Mouse (Mus musculus) limb, embryonic 12.5 days (tissue): ENCODE results near the gene Itgb3. TPM values are rescaled to one million over a fixed set of nuclear protein-coding genes. Genes with fewer than 3 reads are reported as not detected.

Experiments
- ATAC-seq: fragments of 200-750 bp; cut with Nextera tagmentation; 2 replicates; pipeline ENCODE4 v1.8.0; 2017; ENCODE audit warnings: low read depth, moderate TSS enrichment; ENCODE audit not compliant: insufficient number of reproducible peaks, insufficient read depth, low FRiP score, low TSS enrichment
- H3K27ac ChIP-seq: fragments of 300-500 bp; sonication (generic); 2 replicates; pipeline ENCODE4 v1.5.1; 2016; ENCODE audit warnings: mild to moderate bottlenecking, moderate library complexity
- H3K27me3 ChIP-seq: fragments of 300-500 bp; sonication (generic); 2 replicates; pipeline ENCODE4 v1.6.1; 2016; ENCODE audit warnings: mild to moderate bottlenecking, moderate library complexity
- H3K36me3 ChIP-seq: fragments of 300-500 bp; sonication (generic); 2 replicates; pipeline ENCODE4 v1.6.1; 2016; ENCODE audit warnings: mild to moderate bottlenecking, moderate library complexity
- H3K4me1 ChIP-seq: fragments of 300-500 bp; sonication (generic); replicated peaks from 2 replicates; pipeline ENCODE4 v1.6.1; 2016
- H3K4me2 ChIP-seq: fragments of 300-500 bp; sonication (generic); 2 replicates; pipeline ENCODE4 v1.6.1; 2016; ENCODE audit warnings: mild to moderate bottlenecking, moderate library complexity
- H3K4me3 ChIP-seq: fragments of 300-500 bp; sonication (generic); replicated peaks from 2 replicates; pipeline ENCODE4 v1.5.1; 2016; ENCODE audit warnings: mild to moderate bottlenecking
- H3K9ac ChIP-seq: fragments of 300-500 bp; sonication (generic); replicated peaks from 2 replicates; pipeline ENCODE4 v1.6.1; 2016; ENCODE audit warnings: mild to moderate bottlenecking, moderate library complexity
- H3K9me3 ChIP-seq: fragments of 300-500 bp; sonication (generic); 2 replicates; pipeline ENCODE4 v1.6.1; 2016; ENCODE audit warnings: mild to moderate bottlenecking, moderate library complexity
- WGBS: fragments of 180-500 bp; shearing (Covaris S2); methylation state at CpG from one replicate; pipeline ENCODE4 v1.1.7; 2016; 5-methylcytosine and 5-hydroxymethylcytosine counted together
- polyA plus RNA-seq: library from polyadenylated mRNA; unstranded; fragments of >200 nt; fragmentation: Nextera tagmentation; extraction: Ambion mirVana; gene quantifications from 2 replicates; pipeline ENCODE4 v1.2.1, GENCODE M21; 2016

The Itgb3 gene
- polyA plus RNA-seq, 1 experiment from 2014 or later = 2.9 TPM

DNA sequence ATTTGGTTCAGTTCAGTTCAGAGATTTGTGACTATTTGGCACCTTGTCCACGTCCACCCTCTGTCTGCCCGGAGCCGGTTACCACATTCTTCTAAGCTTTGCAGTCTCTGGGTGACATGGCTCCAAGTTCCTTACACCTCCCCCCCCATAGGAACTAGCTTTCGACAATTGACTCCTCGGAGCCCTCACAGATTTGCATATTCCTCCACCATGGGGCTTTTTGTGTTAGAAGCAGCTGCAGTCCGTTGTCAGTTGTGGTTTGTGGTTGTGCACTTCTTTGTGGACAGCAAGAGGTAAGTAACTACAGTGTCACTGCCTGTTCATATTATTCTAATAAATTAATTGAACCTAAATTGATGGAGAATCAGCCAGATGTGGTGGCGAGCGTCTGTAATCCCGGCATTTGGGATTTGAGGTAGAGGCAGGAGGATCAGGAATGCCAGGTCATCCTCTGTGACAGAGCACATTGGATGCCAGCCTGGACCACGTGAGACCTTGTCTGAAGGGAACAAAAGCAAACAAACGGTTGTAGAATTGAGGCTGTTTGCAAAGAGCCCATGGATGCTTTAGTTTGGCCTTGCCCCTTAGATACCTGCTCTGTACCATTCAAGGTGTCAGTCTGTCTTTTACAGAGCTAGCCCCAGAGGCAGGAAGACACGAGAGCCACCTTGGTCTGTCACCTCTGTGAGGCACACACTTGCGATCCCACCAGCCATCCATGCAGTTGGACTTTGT, 25.0 kb upstream of the Itgb3 start:
- H3K36me3 ChIP-seq = no peaks in the 10 kb centered on the region
- no peak overlapping the region for H3K9ac ChIP-seq

DNA sequence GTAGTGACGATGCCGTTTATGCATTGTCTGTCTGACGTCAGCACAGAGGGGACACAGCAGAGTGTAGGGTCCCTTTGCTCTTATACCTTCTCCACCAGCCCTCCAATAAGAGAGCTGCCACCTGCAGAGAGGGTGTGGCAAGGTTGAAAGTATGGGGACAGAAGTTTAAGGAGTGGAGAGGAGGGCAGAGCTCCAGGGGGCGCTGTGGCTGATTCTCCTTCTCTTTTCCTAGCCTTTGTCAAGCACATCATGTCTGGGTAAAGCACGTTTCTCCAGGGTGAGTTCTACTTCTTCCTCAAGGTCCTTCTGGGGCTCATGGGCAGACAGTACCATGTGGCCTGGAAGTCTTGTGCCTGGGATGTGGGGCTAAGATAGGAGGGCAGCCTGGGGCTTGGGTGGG, 22.3 kb upstream of the Itgb3 start:
- ATAC-seq = no peak
- 0 out of 2 replicates have a peak, but pooled peaks cover 4% of the 10 kb centered on the region for H3K4me1 ChIP-seq
- H3K9ac ChIP-seq = no peak overlapping the region
- H3K4me3 ChIP-seq = no peak overlapping the region
- no peaks in the 10 kb centered on the region for H3K36me3 ChIP-seq
- peaks cover 15% of the 10 kb centered on the region for H3K9me3 ChIP-seq
- WGBS = 75% methylated on average over 5 of the region's 5 CpGs
- H3K27ac ChIP-seq = no peak overlapping the region
- H3K27me3 ChIP-seq = 0 out of 2 replicates have a peak, but pooled peaks cover 3% of the 10 kb centered on the region
- H3K4me2 ChIP-seq = no peak overlapping the region

More for the DNA sequence above, 25.0 kb upstream of the Itgb3 start:
- Histone ChIP-seq H3K4me3 (no peak overlapping the region), H3K4me2 (no peak overlapping the region), H3K27me3 (0 out of 2 replicates have a peak, but pooled peaks cover 3% of the 10 kb centered on the region), H3K4me1 (peaks cover 9% of the 10 kb centered on the region), H3K9me3 (peaks cover 3% of the 10 kb centered on the region; the same call in 1 of the 2 replicates), H3K27ac (no peak overlapping the region)
- 65% methylated on average over 13 of the region's 13 CpGs for WGBS
- ATAC-seq = no peak

DNA sequence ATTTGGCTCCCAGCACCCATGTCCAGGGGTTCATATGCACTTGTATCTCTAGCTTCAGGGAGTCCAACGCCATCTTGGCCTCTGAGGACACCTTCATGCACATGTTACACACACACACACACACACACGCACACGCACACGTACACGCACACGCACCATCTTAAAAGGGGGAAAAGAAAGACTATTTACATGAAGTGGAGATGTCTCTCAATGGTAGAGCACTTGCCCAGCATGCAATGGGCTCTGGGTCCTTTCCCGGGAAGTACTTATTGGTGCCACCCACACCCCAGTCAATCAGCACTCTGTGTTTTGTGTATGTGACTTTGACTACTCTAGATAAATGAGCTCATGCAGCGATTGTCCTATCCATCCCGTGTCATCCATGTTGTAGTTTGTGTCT, 19.9 kb upstream of the Itgb3 start:
- H3K4me1 ChIP-seq = no peaks in the 10 kb centered on the region
- no peak overlapping the region for H3K27ac ChIP-seq
- no peaks in the 10 kb centered on the region for H3K36me3 ChIP-seq
- 94% methylated on average over 9 of the region's 9 CpGs for WGBS
- no peak overlapping the region for H3K4me2 ChIP-seq
- 0 out of 2 replicates have a peak, but pooled peaks cover 3% of the 10 kb centered on the region for H3K27me3 ChIP-seq
- H3K9ac ChIP-seq = no peak overlapping the region
- H3K4me3 ChIP-seq = no peak overlapping the region
- no peak for ATAC-seq
- H3K9me3 ChIP-seq = peaks cover 15% of the 10 kb centered on the region

DNA sequence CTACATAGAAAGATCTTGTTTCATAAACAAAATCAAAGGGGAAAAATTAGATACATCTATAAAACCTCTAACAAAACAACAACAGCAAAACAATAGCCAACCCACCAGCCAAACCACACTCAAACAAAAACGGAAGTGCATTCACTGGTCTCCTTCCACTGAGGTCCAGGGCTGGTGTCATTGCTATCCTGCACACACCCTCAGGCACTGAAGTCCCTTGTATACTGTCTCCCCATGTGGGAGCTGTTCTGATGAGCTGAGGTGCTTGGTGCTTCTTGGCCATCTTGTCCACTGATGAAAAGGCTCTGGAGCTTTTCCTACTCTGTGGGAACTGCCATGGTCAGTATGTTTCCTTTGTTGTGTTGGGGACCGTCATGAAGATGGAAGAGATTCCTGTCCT, 19.3 kb upstream of the Itgb3 start:
- 94% methylated on average over 2 of the region's 2 CpGs for WGBS
- no peak overlapping the region for H3K4me3 ChIP-seq
- no peaks in the 10 kb centered on the region for H3K4me1 ChIP-seq
- H3K4me2 ChIP-seq = no peak overlapping the region
- no peak overlapping the region for H3K9ac ChIP-seq
- peaks cover 15% of the 10 kb centered on the region for H3K9me3 ChIP-seq
- no peaks in the 10 kb centered on the region for H3K36me3 ChIP-seq
- no peak for ATAC-seq
- H3K27ac ChIP-seq = no peak overlapping the region
- H3K27me3 ChIP-seq = 0 out of 2 replicates have a peak, but pooled peaks cover 3% of the 10 kb centered on the region

DNA sequence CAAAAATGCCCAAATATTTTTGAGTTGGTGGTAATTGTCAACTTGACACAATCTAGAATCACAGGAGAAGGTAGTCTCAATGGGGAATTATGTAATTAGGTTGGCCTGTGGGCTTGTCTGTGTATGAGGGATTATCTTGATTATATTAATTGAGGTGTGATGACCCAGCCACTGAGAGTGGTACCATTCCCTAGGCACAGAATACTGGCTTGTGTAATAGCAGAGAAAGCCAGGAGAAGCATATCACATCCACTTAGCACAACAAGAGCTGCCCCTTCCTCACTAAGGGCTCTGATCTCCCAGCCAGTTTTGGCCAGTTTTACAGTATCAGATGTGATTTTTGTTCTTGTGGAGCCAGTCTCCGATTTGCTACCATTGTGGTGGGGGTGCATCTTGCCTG, 18.2 kb upstream of the Itgb3 start:
- whole genome bisulfite sequencing = 88% methylated on average over 1 of the region's 1 CpGs
- H3K27me3 ChIP-seq = 0 out of 2 replicates have a peak, but pooled peaks cover 3% of the 10 kb centered on the region
- H3K4me2 ChIP-seq = no peak overlapping the region
- no peak overlapping the region for H3K9ac ChIP-seq
- no peak overlapping the region for H3K27ac ChIP-seq
- no peak overlapping the region for H3K4me3 ChIP-seq
- peaks cover 15% of the 10 kb centered on the region for H3K9me3 ChIP-seq
- no peaks in the 10 kb centered on the region for H3K4me1 ChIP-seq
- no peaks in the 10 kb centered on the region for H3K36me3 ChIP-seq
- no peak for ATAC-seq

DNA sequence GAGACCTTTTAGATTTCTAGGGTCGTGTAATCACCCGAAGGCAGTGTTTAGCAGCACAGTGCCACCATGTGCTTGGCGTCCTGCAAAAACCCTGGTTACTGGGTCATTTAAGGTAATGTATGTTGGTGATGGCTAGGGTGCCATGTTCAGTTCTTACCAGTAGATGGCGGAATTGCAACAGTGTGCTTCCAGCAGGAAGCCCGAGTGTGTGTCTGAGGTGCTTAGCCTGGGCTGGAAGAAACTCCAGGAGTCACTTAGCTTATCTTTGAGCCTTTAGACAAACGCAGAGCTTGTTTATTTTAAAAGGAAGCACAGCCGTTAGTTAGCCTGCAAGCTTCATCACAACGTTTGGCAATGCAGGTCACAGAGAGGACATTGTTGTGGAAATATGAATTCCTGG, 17.7 kb upstream of the Itgb3 start:
- Histone ChIP-seq H3K27ac (no peak overlapping the region), H3K4me2 (no peak overlapping the region), H3K36me3 (no peaks in the 10 kb centered on the region), H3K27me3 (no peaks in the 10 kb centered on the region), H3K9me3 (peaks cover 15% of the 10 kb centered on the region), H3K9ac (no peak overlapping the region), H3K4me1 (no peaks in the 10 kb centered on the region), H3K4me3 (no peak overlapping the region)
- WGBS = 2% methylated on average over 8 of the region's 8 CpGs
- no peak for ATAC-seq

DNA sequence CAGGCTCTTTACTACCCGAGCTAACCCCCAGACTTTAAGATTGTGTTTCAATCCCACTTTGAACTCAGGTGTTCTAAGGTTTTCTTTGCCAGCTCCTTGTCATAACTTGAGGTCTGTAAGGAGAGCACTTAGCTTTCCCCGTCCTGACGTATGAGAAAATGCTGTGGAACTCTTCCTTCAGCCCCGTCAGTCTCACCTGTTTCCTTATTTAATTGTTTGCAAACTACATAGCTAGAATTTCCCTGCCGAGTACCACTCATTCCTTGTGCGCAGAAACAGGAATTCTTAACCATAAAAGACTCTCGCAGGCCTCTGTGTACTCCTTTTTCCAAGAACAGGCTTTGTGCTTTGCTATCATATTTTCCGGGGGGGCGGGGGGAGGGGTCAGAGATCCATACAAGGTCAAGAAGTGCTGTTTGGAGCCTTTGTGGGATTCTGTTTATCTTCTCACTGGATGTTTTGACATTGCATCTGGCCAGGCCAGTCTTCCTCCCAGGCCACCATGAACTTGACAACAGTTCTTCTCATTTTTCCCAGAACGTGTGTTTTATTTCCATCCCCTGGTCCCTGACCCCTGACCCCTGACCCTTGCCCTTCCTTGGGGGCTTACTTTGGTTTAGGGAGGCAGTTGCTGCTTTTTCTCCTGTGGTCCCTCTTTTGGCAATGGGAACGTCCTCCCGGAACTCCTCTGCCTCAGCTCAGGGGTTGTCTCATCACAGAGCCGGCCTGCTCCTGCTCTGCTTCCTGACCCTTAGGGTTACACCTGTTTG, 15.5 kb upstream of the Itgb3 start:
- no peak overlapping the region for H3K27ac ChIP-seq
- no peaks in the 10 kb centered on the region for H3K36me3 ChIP-seq
- H3K9ac ChIP-seq = no peak overlapping the region
- no peaks in the 10 kb centered on the region for H3K4me1 ChIP-seq
- peaks cover 15% of the 10 kb centered on the region for H3K9me3 ChIP-seq
- H3K4me2 ChIP-seq = no peak overlapping the region
- WGBS = 69% methylated on average over 13 of the region's 13 CpGs
- no peak for ATAC-seq
- H3K4me3 ChIP-seq = no peak overlapping the region
- H3K27me3 ChIP-seq = no peaks in the 10 kb centered on the region

DNA sequence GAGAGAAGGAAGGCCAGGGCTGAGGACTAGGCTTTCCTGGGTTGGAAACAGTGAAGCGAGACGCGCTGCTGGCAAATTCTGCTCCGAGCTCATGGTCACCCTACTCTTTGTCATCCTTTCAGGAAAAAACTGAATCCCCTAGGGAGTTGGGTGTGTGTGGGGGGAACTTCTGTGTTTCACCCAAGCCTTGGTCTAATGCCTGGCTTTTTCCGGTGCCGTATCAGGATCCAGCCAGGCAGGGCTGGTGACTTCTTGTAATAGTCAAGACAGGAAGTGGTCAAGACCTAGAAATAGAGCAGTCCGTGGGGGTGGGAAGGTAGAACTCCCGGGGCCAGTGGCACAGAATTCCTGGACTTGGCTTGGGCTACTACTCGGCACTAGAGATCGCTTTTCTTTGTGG, 11.4 kb upstream of the Itgb3 start:
- Histone ChIP-seq H3K4me2 (no peak overlapping the region), H3K27ac (no peak overlapping the region), H3K9ac (no peak overlapping the region), H3K27me3 (no peaks in the 10 kb centered on the region; the same call in 1 of the 2 replicates), H3K36me3 (no peaks in the 10 kb centered on the region), H3K4me1 (no peaks in the 10 kb centered on the region), H3K4me3 (no peak overlapping the region), H3K9me3 (no peaks in the 10 kb centered on the region)
- WGBS = 89% methylated on average over 10 of the region's 10 CpGs
- ATAC-seq = no peak

DNA sequence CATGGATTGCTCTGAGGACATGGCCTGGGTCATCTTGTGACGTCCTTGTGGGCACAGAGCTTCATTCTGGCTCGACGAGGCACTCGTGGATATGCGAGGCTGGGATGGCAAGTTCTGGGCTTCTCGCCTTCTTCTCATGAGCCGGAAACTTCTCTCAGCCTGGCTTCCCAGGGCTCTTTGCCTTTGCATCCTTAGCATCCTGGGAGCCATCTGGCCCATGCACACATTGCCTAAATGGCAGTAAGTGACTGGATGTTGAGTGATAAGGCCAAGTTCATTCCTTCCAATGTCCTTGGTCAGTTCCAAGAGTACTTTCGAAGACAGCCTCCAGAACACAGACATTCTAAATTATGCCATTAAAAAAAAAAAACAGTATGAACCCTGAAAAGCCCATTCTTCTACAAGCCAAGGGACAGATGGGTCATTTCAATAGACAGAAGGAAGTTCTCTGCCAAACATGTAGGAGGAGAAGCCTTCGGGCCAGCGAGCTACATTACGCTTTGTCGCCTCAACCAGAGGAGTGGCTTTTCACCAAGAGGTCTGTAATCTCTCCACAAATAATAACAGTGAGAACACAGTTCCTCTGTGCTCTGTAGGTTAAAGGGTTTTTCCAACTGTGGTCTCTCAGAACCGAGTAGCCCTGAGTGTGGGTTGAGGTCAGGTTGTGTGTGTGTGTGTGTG, 8.4 kb upstream of the Itgb3 start:
- ATAC-seq = no peak
- Histone ChIP-seq H3K27me3 (peaks cover 2% of the 10 kb centered on the region), H3K9me3 (no peaks in the 10 kb centered on the region), H3K4me3 (no peak overlapping the region), H3K27ac (no peak overlapping the region), H3K4me1 (no peaks in the 10 kb centered on the region), H3K9ac (no peak overlapping the region), H3K4me2 (no peak overlapping the region), H3K36me3 (no peaks in the 10 kb centered on the region)
- WGBS = 90% methylated on average over 13 of the region's 13 CpGs

DNA sequence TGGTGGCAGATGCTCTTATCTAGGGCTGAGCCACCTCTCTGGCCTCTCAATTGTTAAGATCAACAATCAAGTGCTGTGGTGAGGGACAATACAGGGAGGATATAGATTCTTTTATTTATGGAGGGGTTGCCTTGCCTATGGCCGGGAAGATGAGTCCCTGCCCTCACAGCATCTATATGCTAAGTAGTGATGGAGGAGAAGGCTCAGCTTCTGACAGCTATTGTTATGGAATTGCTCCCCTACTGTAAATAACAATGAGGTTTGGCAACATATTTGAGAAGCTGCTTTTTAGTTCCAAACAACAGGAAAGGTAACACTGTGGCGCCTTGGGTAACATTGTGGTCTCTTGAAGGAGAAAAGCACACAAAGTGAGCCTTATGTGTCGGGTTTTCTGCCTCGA, 7.1 kb upstream of the Itgb3 start:
- H3K9ac ChIP-seq = no peak overlapping the region
- H3K4me1 ChIP-seq = no peaks in the 10 kb centered on the region
- no peaks in the 10 kb centered on the region for H3K9me3 ChIP-seq
- H3K27ac ChIP-seq = no peak overlapping the region
- 60% methylated on average over 4 of the region's 4 CpGs for WGBS
- ATAC-seq = no peak
- no peak overlapping the region for H3K4me2 ChIP-seq
- no peaks in the 10 kb centered on the region for H3K36me3 ChIP-seq
- no peak overlapping the region for H3K4me3 ChIP-seq
- H3K27me3 ChIP-seq = peaks cover 10% of the 10 kb centered on the region

DNA sequence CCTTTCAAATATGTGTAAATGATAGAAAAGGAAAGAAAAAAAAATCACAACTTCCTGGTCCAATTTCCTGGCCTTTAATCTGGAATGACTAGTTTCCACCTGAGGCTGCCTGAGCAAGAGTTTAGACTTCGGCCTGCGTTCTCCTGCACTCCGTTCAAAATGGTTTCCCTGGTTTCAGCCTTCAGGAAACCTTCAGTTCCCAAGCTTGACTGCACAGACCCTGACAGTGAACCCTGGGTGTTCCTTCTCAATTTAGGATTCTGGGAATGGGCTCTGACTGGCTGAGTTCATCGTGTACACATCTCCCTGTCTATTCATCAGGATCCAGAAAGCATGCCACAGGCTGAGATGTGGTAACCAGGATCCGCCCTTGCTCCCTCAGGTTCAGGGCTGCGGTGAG, 3.6 kb upstream of the Itgb3 start:
- Histone ChIP-seq H3K27me3 (peaks cover 38% of the 10 kb centered on the region), H3K9ac (no peak overlapping the region)

More for the DNA sequence above, 3.6 kb upstream of the Itgb3 start:
- 53% methylated on average over 6 of the region's 6 CpGs for WGBS
- Histone ChIP-seq H3K4me1 (peaks cover 7% of the 10 kb centered on the region), H3K9me3 (no peaks in the 10 kb centered on the region), H3K4me3 (no peak overlapping the region), H3K36me3 (no peaks in the 10 kb centered on the region), H3K4me2 (no peak overlapping the region), H3K27ac (no peak overlapping the region)
- no peak for ATAC-seq
